13 mouse cellular contexts compared by ENCODE assay signal in the genomic region with DNA sequence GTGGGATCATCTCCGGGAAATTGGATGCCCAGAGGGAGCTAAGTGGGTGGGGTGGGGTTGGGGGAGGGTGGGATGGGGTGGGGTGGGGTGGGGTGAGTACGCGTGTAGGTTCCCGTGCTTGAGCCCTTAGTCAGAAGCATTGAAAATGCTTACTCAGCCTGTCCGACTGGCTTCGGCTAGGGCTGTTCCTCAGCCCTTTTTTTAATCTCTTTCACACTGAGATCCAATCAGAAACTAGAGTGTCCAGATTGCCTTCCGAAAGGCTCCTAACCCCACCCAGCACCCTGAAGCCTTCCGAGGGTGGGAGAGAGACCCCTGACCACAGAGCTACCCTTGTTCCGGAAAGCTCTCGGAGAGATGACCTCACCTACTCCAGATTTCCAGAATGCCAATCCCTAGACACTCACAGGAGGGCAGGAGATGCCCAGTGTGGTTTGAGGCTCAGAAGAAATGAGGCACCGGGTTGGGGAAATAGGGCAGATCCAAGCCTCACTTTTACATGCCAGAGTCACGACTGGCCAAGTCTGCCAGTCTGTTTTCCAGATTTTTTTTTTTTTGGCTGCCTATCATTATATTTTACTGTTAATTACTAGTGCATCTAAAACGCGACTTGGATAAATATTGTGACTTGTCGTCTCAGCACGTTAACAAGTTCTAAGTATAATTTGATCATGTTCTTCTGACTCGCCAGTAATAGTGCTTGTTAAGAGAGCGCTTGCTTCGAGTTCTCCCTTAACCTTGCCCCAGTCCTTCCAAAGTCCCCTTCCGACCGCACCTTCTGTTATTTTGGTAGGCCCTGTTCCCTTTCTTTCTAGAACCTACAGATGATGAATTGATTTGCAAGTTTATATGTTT. TPM values are rescaled to one million over a fixed set of nuclear protein-coding genes. Genes with fewer than 3 reads are reported as not detected.
DNase-seq lines count a peak whose midpoint lies in the region; ATAC-seq and TF ChIP-seq lines count a peak whose summit lies in the region.
"Had no signal": no experiment of that assay in that cellular context is flagged by ENCODE, and none has a peak within 500 bp of the region (broad histone marks: within the 10 kb centered on the region; RNA-seq: fewer than 3 reads in every experiment).

No protein-coding gene starts in this region.

- no peak for DNase-seq in spleen, adult 2 months (ENCODE audit: low read depth in 1 of 2, low spot score in 2 of 2)
- no peak for DNase-seq in spleen, postnatal 36 days (ENCODE audit: low spot score in 2 of 2)
- DNase-seq in stomach, postnatal 0 days (ENCODE audit: low spot score), result peak; percentile 23
- no peak for DNase-seq in hindbrain, embryonic 14.5 days (ENCODE audit: low spot score)
- DNase-seq in thymus, postnatal 4 days, result no peak
- DNase-seq: adrenal gland, postnatal 25 days; gastrocnemius, postnatal 14 days had no signal

- H3K27ac ChIP-seq in forebrain, embryonic 15.5 days (replicated peaks), result no peak overlapping the region
- no peak overlapping the region for H3K27ac ChIP-seq in forebrain, embryonic 12.5 days
- peak overlapping the region; percentile 83 for H3K27ac ChIP-seq in spleen, adult 2 months (ENCODE audit: insufficient read depth, low read length)
- peak overlapping the region; percentile 73; the same call in 1 of the 2 replicates for H3K27ac ChIP-seq in stomach, postnatal 0 days (replicated peaks)
- no peak overlapping the region for H3K27ac ChIP-seq in hindbrain, embryonic 14.5 days
- H3K27ac ChIP-seq: midbrain, embryonic 13.5 days had no signal

- H3K36me3 ChIP-seq in forebrain, embryonic 15.5 days, result no peaks in the 10 kb centered on the region
- no peaks in the 10 kb centered on the region for H3K36me3 ChIP-seq in forebrain, embryonic 12.5 days (replicated peaks)
- H3K36me3 ChIP-seq in spleen, adult 2 months (ENCODE audit: control insufficient read depth, insufficient read depth, low read length), result no peaks in the 10 kb centered on the region
- H3K36me3 ChIP-seq in stomach, postnatal 0 days (ENCODE audit: control insufficient read depth, insufficient read depth, low read length), result no peaks in the 10 kb centered on the region
- no peaks in the 10 kb centered on the region for H3K36me3 ChIP-seq in hindbrain, embryonic 14.5 days (replicated peaks; ENCODE audit: control insufficient read depth, insufficient read depth)
- H3K36me3 ChIP-seq: midbrain, embryonic 13.5 days had no signal

- H3K4me3 ChIP-seq in forebrain, embryonic 15.5 days, result no peak overlapping the region
- no peak overlapping the region for H3K4me3 ChIP-seq in forebrain, embryonic 12.5 days (replicated peaks)
- peak overlapping the region; percentile 42; the same call in 1 of the 2 replicates for H3K4me3 ChIP-seq in spleen, adult 2 months (ENCODE audit: extremely low read depth, insufficient read depth, insufficient read length)
- H3K4me3 ChIP-seq in stomach, postnatal 0 days (ENCODE audit: low read depth, low read length), result peak overlapping the region; percentile 25; the same call in 1 of the 2 replicates
- H3K4me3 ChIP-seq in hindbrain, embryonic 14.5 days (replicated peaks; ENCODE audit: low read length), result no peak overlapping the region
- H3K4me3 ChIP-seq: midbrain, embryonic 13.5 days had no signal

- H3K4me2 ChIP-seq in forebrain, embryonic 15.5 days (replicated peaks), result no peak overlapping the region
- H3K4me2 ChIP-seq in forebrain, embryonic 12.5 days, result no peak overlapping the region
- peak overlapping the region; percentile 48 for H3K4me2 ChIP-seq in stomach, postnatal 0 days (replicated peaks; ENCODE audit: low read depth)
- no peak overlapping the region for H3K4me2 ChIP-seq in hindbrain, embryonic 14.5 days (replicated peaks)
- H3K4me2 ChIP-seq: midbrain, embryonic 13.5 days had no signal

- no peak overlapping the region for H3K9ac ChIP-seq in forebrain, embryonic 15.5 days (replicated peaks)
- H3K9ac ChIP-seq in forebrain, embryonic 12.5 days, result no peak overlapping the region
- H3K9ac ChIP-seq in stomach, postnatal 0 days (ENCODE audit: low read length), result no peak overlapping the region
- no peak overlapping the region for H3K9ac ChIP-seq in hindbrain, embryonic 14.5 days
- H3K9ac ChIP-seq: midbrain, embryonic 13.5 days had no signal

- peak; percentile 67 for ATAC-seq in forebrain, embryonic 15.5 days (replicated peaks)
- ATAC-seq in forebrain, embryonic 12.5 days (ENCODE audit: low FRiP score), result no peak
- peak; percentile 55 to 60; a peak in 2 of 4 replicates for ATAC-seq in hematopoietic stem cell, adult 5-6 weeks (replicated peaks in 1 of 2; ENCODE audit: insufficient read depth in 1 of 2, low FRiP score in 2 of 2, low TSS enrichment in 1 of 2, low read depth in 1 of 2, poor library complexity in 2 of 2, severe bottlenecking in 2 of 2)
- peak; percentile 84; the same call in 1 of the 2 replicates for ATAC-seq in stomach, postnatal 0 days (ENCODE audit: low FRiP score, low TSS enrichment)
- ATAC-seq in hindbrain, embryonic 14.5 days (ENCODE audit: low FRiP score), result no peak
- ATAC-seq: midbrain, embryonic 13.5 days had no signal

- H3K27me3 ChIP-seq in forebrain, embryonic 15.5 days, result no peaks in the 10 kb centered on the region
- no peaks in the 10 kb centered on the region for H3K27me3 ChIP-seq in forebrain, embryonic 12.5 days
- no peaks in the 10 kb centered on the region for H3K27me3 ChIP-seq in spleen, adult 2 months (ENCODE audit: control insufficient read depth, insufficient read depth, low read length)
- H3K27me3 ChIP-seq in stomach, postnatal 0 days (ENCODE audit: control insufficient read depth, insufficient read depth, low read length), result no peaks in the 10 kb centered on the region
- no peaks in the 10 kb centered on the region for H3K27me3 ChIP-seq in hindbrain, embryonic 14.5 days (ENCODE audit: control insufficient read depth, insufficient read depth, low read length)
- H3K27me3 ChIP-seq: CH12.LX; midbrain, embryonic 13.5 days had no signal

- no peak for TF ChIP-seq CTCF in spleen, adult 2 months (IDR thresholded peaks at IDR 0.05; ENCODE audit: extremely low read depth, insufficient read depth, insufficient read length, insufficient replicate concordance)
- TF ChIP-seq CTCF in stomach, postnatal 0 days (IDR thresholded peaks at IDR 0.05; ENCODE audit: low read depth), result peak; percentile 23; the same call in 1 of the 2 replicates

- no peaks in the 10 kb centered on the region for H3K9me3 ChIP-seq in forebrain, embryonic 15.5 days
- H3K9me3 ChIP-seq in forebrain, embryonic 12.5 days, result no peaks in the 10 kb centered on the region
- no peaks in the 10 kb centered on the region for H3K9me3 ChIP-seq in stomach, postnatal 0 days (ENCODE audit: control insufficient read depth, low read length)
- no peaks in the 10 kb centered on the region for H3K9me3 ChIP-seq in hindbrain, embryonic 14.5 days (ENCODE audit: control insufficient read depth, low read length)
- H3K9me3 ChIP-seq: midbrain, embryonic 13.5 days had no signal

- peaks cover 9% of the 10 kb centered on the region for H3K4me1 ChIP-seq in forebrain, embryonic 15.5 days
- peaks cover 6% of the 10 kb centered on the region for H3K4me1 ChIP-seq in forebrain, embryonic 12.5 days
- H3K4me1 ChIP-seq in spleen, adult 2 months (ENCODE audit: control insufficient read depth, insufficient read depth, insufficient read length), result peaks cover 13% of the 10 kb centered on the region; the same call in 1 of the 2 replicates
- H3K4me1 ChIP-seq in stomach, postnatal 0 days (replicated peaks; ENCODE audit: control insufficient read depth, insufficient read depth), result 0 out of 2 replicates have a peak, but pooled peaks cover 2% of the 10 kb centered on the region
- no peaks in the 10 kb centered on the region for H3K4me1 ChIP-seq in hindbrain, embryonic 14.5 days (replicated peaks; ENCODE audit: control insufficient read depth, insufficient read depth, low read length)
- H3K4me1 ChIP-seq: midbrain, embryonic 13.5 days had no signal

- TF ChIP-seq POLR2A in spleen, adult 2 months (IDR thresholded peaks at IDR 0.05; ENCODE audit: low read depth, low read length), result no peak

- 59% methylated on average over 21 of the region's 21 CpGs for WGBS in forebrain, embryonic 15.5 days
- 79% methylated on average over 21 of the region's 21 CpGs for WGBS in forebrain, embryonic 12.5 days
- 60% methylated on average over 21 of the region's 21 CpGs for WGBS in spleen, adult 2 months
- 50% methylated on average over 21 of the region's 21 CpGs for WGBS in stomach, postnatal 0 days
- WGBS in hindbrain, embryonic 14.5 days, result 85% methylated on average over 21 of the region's 21 CpGs

- no peak for TF ChIP-seq EP300 in stomach, postnatal 0 days (optimal IDR thresholded peaks at IDR 0.05)

RNA-seq across cellular contexts. Expression of gene Mypn, which starts 26.2 kb away (rescaled TPM):
- 0.15 and 0.17 TPM in 2 replicates for polyA plus RNA-seq in forebrain, embryonic 15.5 days (2015; fragmentation: Nextera tagmentation; extraction: Ambion mirVana)
- polyA plus RNA-seq in forebrain, embryonic 12.5 days (2016; fragmentation: Nextera tagmentation; extraction: Ambion mirVana), result not detected in 2 replicates
- polyA plus RNA-seq in spleen, adult 2 months (2012; rRNA removed), result 0.01 TPM in 1 of 2 replicates, not detected in the other
- total RNA-seq in hematopoietic stem cell, adult 5-6 weeks (2017), result not detected in 2 replicates
- polyA plus RNA-seq in stomach, postnatal 0 days (2015; fragmentation: Nextera tagmentation; extraction: Ambion mirVana), result 0.10 and 0.12 TPM in 2 replicates
- polyA plus RNA-seq in hindbrain, embryonic 14.5 days (2014; fragmentation: Nextera tagmentation; extraction: Ambion mirVana), result 0.37 and 0.68 TPM in 2 replicates
- polyA plus RNA-seq: intestine, embryonic 14.5 days had no signal

Comparison
In these comparisons a context has a peak if more than half of its experiments do, and no peak if none do; other contexts are left out.
1. ATAC-seq: peak in forebrain, embryonic 15.5 days (single experiment), hematopoietic stem cell, adult 5-6 weeks (2 of 2) and stomach, postnatal 0 days (single experiment); none in forebrain, embryonic 12.5 days (single experiment) and hindbrain, embryonic 14.5 days (single experiment).
2. H3K27ac ChIP-seq: peak in spleen, adult 2 months (single experiment) and stomach, postnatal 0 days (single experiment); none in forebrain, embryonic 15.5 days (single experiment), forebrain, embryonic 12.5 days (single experiment) and hindbrain, embryonic 14.5 days (single experiment).
3. H3K4me3 ChIP-seq: peak in spleen, adult 2 months (single experiment) and stomach, postnatal 0 days (single experiment); none in forebrain, embryonic 15.5 days (single experiment), forebrain, embryonic 12.5 days (single experiment) and hindbrain, embryonic 14.5 days (single experiment).